Mouse (Mus musculus): ENCODE results near the gene Kat8. TPM values are rescaled to one million over a fixed set of nuclear protein-coding genes. Genes with fewer than 3 reads are reported as not detected.

Gene Kat8
- total RNA-seq (2018; cell fraction: chromatin; rRNA removed), result 10 to 100 TPM; 17.7 to 79.4 (median 43.2) TPM
- total RNA-seq (2018; cell fraction: cytosol; rRNA removed), result 10 to 100 TPM in 24 of 26 experiments, 1 to 10 TPM in 2; 7.7 to 19.4 (median 15.1) TPM
- total RNA-seq (2018; cell fraction: nucleus; rRNA removed), result 10 to 100 TPM in 24 of 26 experiments, 1 to 10 TPM in 2; 7.1 to 44.5 (median 20.5) TPM
- polyA plus RNA-seq (2018), result 10.6 to 18.6 TPM (median 16.3 TPM) in 3 replicates

GRCm38 (mm10) chr7:127912190-127912871 lies at the start of gene Kat8:
Gene Kat8 (plus strand): TSS chr7:127912516.
- Histone ChIP-seq H3K79me2 (ENCODE audit: inconsistent target) (peaks cover 12% of the 10 kb centered on the region), H3K4me3 (ENCODE audit: inconsistent target) (peak within 1 kb of the TSS; percentile 83), H3K27ac (peak within 1 kb of the TSS; percentile 55), H3K36me3 (ENCODE audit: inconsistent target) (peaks cover 22% of the 10 kb centered on the region)
- 2% methylated on average over 37 of the region's 40 CpGs for WGBS (ENCODE audit: missing documents)

GRCm38 (mm10) chr7:127866434-127866833 lies 45.9 kb upstream of the Kat8 start:
- Histone ChIP-seq H3K79me2 (ENCODE audit: inconsistent target) (peaks cover 32% of the 10 kb centered on the region), H3K36me3 (ENCODE audit: inconsistent target) (peaks cover 20% of the 10 kb centered on the region), H3K4me3 (ENCODE audit: inconsistent target) (no peak overlapping the region), H3K27ac (no peak overlapping the region)
- WGBS (ENCODE audit: missing documents), result 97% methylated on average over 12 of the region's 12 CpGs

- Histone ChIP-seq H3K36me3 (ENCODE audit: inconsistent target) (peaks cover 20% of the 10 kb centered on the region), H3K79me2 (ENCODE audit: inconsistent target) (peaks cover 44% of the 10 kb centered on the region), H3K27ac (no peak overlapping the region), H3K4me3 (ENCODE audit: inconsistent target) (no peak overlapping the region)
- 98% methylated on average over 16 of the region's 18 CpGs for WGBS (ENCODE audit: missing documents)
Measured at GRCm38 (mm10) chr7:127867641-127868040, 44.7 kb upstream of the Kat8 start.

GRCm38 (mm10) chr7:127869149-127869810 lies 43.0 kb upstream of the Kat8 start:
- 91% methylated on average over 3 of the region's 3 CpGs for WGBS (ENCODE audit: missing documents)
- peaks cover 60% of the 10 kb centered on the region for H3K79me2 ChIP-seq (ENCODE audit: inconsistent target)
- H3K36me3 ChIP-seq (ENCODE audit: inconsistent target), result peaks cover 20% of the 10 kb centered on the region
- H3K4me3 ChIP-seq (ENCODE audit: inconsistent target), result no peak overlapping the region
- no peak overlapping the region for H3K27ac ChIP-seq

- 90% methylated on average over 5 of the region's 5 CpGs for WGBS (ENCODE audit: missing documents)
- Histone ChIP-seq H3K79me2 (ENCODE audit: inconsistent target) (peaks cover 70% of the 10 kb centered on the region), H3K27ac (no peak overlapping the region), H3K36me3 (ENCODE audit: inconsistent target) (peaks cover 20% of the 10 kb centered on the region), H3K4me3 (ENCODE audit: inconsistent target) (no peak overlapping the region)
Measured at GRCm38 (mm10) chr7:127870136-127870821, 42.0 kb upstream of the Kat8 start.

DNA sequence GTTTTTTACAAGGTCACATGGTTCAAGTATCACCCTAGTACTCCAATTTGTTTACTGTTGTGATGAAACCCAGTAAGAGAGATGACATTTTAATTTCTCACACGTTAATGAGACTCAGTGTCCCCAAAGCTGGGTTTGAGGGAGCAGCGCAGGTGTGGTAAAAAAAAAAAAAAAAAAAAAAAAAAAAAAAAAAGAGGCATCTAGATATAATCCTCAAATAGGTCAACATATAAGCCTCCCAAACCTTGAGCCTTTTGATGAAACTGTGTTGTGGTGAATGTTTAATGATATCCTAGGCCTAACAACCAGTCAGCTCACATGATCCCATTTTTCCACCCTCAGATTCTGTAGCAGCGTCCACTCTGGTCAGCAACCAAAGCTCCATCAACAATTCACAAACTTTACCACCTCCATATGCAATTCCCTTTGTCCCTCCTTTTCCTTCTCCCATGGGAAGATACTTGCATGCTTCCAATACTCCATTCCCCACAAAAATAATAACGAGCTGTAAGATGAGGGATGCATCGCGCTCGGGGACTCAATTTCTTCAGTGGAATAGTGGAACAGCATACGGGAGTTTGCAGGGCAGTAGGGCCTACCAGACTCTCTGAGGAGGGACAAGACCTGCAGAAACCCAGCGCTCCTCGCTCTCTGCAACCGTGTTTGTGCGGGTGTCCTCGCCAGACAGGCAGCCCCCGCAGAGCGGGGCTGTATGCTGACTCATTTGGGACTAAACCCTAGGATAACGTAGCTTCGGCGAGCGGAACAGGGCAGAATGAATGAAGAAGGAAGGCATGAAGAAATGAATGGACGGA lies 37.3 kb upstream of the Kat8 start:
- Histone ChIP-seq H3K27ac (peak overlapping the region; percentile 65), H3K4me3 (ENCODE audit: inconsistent target) (peak overlapping the region; percentile 78), H3K79me2 (ENCODE audit: inconsistent target) (peaks cover 86% of the 10 kb centered on the region), H3K36me3 (ENCODE audit: inconsistent target) (peaks cover 21% of the 10 kb centered on the region)
- 0% methylated on average over 18 of the region's 20 CpGs for WGBS (ENCODE audit: missing documents)

DNA sequence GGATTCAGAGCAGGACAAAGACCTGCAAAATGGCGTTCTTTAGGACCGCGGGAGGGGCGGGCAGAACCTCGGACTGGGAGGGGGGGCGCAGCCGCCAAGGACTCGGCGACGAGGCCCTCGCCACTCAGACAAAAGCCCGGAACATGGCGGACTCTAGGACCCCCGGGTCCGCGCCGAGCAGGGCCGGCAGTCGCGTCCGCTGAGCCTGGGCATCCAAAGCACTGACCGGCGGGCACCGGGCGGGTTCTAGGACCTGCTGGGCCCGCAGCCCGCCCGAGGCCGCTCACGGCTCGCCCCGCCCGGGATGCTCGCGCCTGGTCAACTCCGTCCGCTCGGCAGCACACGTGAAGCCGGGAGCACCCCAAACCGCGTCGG lies 36.7 kb upstream of the Kat8 start:
- Histone ChIP-seq H3K27ac (peak overlapping the region; percentile 65), H3K36me3 (ENCODE audit: inconsistent target) (peaks cover 27% of the 10 kb centered on the region), H3K79me2 (ENCODE audit: inconsistent target) (peaks cover 86% of the 10 kb centered on the region), H3K4me3 (ENCODE audit: inconsistent target) (peak overlapping the region; percentile 78)
- under 1% methylated on average over 38 of the region's 43 CpGs for WGBS (ENCODE audit: missing documents)

DNA sequence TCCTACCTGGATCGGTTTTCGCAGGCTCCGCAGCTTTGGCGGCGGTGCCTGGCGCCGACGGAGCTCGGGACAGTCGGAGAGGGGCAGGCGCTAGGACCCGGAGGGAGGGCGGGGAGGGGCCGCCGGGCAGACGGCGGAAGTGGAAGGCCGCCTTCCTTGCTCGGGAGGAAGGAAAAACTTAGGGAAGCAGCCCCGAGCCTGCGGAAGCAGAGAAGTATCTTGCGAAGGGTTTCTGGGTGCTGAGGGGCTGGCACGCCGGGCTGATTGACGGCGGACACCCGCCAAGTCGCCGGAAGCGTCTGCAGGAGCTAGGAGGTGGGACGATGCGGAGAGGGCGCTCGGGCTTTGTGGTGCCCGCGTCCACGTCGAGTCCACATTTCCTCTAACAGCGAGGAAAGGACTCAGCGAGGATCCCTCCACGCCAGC lies 36.3 kb upstream of the Kat8 start, which contains the start of gene Zfp646:
TSS of gene Zfp646 (plus strand) at position 181 of the 426 bp plus-strand sequence.
- Histone ChIP-seq H3K4me3 (ENCODE audit: inconsistent target) (peak within 1 kb of the TSS; percentile 78), H3K27ac (peak within 1 kb of the TSS; percentile 92), H3K36me3 (ENCODE audit: inconsistent target) (peaks cover 31% of the 10 kb centered on the region), H3K79me2 (ENCODE audit: inconsistent target) (peaks cover 86% of the 10 kb centered on the region)
- whole genome bisulfite sequencing (ENCODE audit: missing documents), result under 1% methylated on average over 40 of the region's 41 CpGs

- peak within 1 kb of the TSS; percentile 92 for H3K27ac ChIP-seq
- peaks cover 86% of the 10 kb centered on the region for H3K79me2 ChIP-seq (ENCODE audit: inconsistent target)
- WGBS (ENCODE audit: missing documents), result under 1% methylated on average over 60 of the region's 60 CpGs
- H3K4me3 ChIP-seq (ENCODE audit: inconsistent target), result peak within 1 kb of the TSS; percentile 77
- H3K36me3 ChIP-seq (ENCODE audit: inconsistent target), result peaks cover 38% of the 10 kb centered on the region
Measured at GRCm38 (mm10) chr7:127876467-127877348, 35.6 kb upstream of the Kat8 start, which contains the start of gene Zfp668. Gene Zfp668 (minus strand): TSS chr7:127876828.

DNA sequence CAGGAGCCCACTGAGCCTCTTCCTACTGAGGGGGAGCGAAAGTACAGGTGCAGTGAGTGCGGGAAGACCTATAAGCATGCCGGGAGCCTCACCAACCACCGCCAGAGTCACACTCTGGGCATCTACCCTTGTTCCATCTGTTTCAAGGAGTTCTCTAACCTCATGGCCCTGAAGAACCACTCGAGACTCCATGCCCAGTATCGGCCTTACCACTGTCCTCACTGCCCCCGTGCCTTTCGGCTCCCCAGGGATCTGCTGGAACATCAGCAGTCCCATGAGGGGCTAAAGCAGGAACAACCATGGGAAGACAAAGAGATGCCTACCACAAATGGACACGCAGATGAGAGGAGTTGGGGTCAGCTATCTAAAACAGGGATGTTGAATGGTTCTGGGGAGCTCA lies 33.0 kb upstream of the Kat8 start:
- no peak overlapping the region for H3K4me3 ChIP-seq (ENCODE audit: inconsistent target)
- peaks cover 64% of the 10 kb centered on the region for H3K36me3 ChIP-seq (ENCODE audit: inconsistent target)
- 100% methylated on average over 9 of the region's 9 CpGs for WGBS (ENCODE audit: missing documents)
- H3K27ac ChIP-seq, result no peak overlapping the region
- H3K79me2 ChIP-seq (ENCODE audit: inconsistent target), result peaks cover 86% of the 10 kb centered on the region

DNA sequence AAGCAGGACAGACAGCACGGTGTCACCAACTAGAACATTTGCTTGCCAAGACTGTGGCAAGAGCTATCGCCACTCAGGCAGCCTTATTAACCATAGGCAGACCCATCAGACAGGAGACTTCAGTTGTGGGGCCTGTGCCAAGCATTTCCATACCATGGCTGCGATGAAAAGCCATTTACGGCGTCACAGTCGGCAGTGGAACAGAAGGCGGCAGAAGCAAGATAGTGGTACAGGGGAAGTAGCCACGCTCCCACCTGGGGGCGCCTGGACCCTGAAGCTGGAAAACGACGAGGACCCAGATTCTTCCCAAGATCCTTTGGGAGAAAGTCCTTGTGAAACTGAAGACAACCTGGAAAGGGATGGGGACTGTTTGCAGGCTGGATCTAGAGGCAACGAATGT lies 31.9 kb upstream of the Kat8 start:
- H3K4me3 ChIP-seq (ENCODE audit: inconsistent target), result no peak overlapping the region
- H3K27ac ChIP-seq, result no peak overlapping the region
- H3K36me3 ChIP-seq (ENCODE audit: inconsistent target), result peaks cover 75% of the 10 kb centered on the region
- H3K79me2 ChIP-seq (ENCODE audit: inconsistent target), result peaks cover 86% of the 10 kb centered on the region
- WGBS (ENCODE audit: missing documents), result 92% methylated on average over 12 of the region's 12 CpGs

DNA sequence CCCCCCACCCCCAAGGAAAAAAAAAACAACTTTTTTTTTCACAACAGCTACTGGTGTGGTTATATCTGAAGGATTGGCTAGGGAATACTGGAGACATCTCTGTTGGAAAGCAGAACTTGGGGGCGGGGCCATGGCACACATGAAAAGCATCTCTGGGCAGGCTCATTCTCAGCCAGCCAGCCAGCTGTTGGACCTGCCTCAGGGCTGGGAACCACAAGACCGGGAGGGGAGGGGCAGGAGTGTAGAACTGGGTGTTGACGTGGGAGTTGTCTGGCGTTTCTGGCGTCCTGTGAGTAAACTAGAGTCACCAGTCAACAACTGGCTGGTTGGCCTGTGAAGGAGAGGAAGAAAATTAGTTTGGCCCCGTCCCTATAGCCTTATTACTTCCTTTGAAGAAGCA lies 26.4 kb upstream of the Kat8 start:
- Histone ChIP-seq H3K79me2 (ENCODE audit: inconsistent target) (peaks cover 48% of the 10 kb centered on the region; the same call in 1 of the 2 replicates), H3K4me3 (ENCODE audit: inconsistent target) (no peak overlapping the region), H3K36me3 (ENCODE audit: inconsistent target) (peaks cover 89% of the 10 kb centered on the region), H3K27ac (no peak overlapping the region)
- WGBS (ENCODE audit: missing documents), result 51% methylated on average over 6 of the region's 6 CpGs

DNA sequence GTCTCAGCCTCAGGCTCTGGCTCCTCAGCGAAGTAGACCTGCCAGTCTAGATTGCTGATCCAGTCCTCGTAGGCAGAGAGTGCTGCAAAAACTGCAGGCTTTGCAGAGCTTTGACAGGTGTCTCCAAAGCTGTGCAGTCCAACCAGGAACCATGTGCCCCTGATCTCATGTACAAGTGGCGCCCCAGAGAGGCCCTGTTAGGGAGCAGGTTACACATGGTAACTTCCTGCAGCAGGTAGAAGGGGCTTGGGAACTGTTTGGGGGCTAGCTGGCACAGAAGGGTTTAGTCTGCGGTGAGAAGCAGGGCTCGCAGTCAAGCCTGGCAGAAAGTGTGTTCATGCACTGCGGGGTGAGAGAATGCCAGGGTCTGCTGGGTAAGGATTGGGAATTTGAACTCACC lies 25.8 kb upstream of the Kat8 start:
- Histone ChIP-seq H3K27ac (no peak overlapping the region), H3K79me2 (ENCODE audit: inconsistent target) (peaks cover 42% of the 10 kb centered on the region; the same call in 1 of the 2 replicates), H3K4me3 (ENCODE audit: inconsistent target) (no peak overlapping the region), H3K36me3 (ENCODE audit: inconsistent target) (peaks cover 83% of the 10 kb centered on the region)
- WGBS (ENCODE audit: missing documents), result 94% methylated on average over 6 of the region's 6 CpGs

Measured in macrophage (primary cell).